Mouse (Mus musculus) ES-Bruce4 (cell line): ENCODE measurements around the gene Slc6a12. TPM values are rescaled to one million over a fixed set of nuclear protein-coding genes. Genes with fewer than 3 reads are reported as not detected.
A peak's percentile ranks its signal among the peaks of the same experiment; 100 is the strongest.
"Not testable (repeated sequence)": the region's sequence is repeated elsewhere in the genome, so short reads cannot be mapped to it uniquely, and the experiment has no call there.

Experiments
- H3K27ac ChIP-seq: 2 replicates; pipeline ENCODE4 v1.5.1; 2012; ENCODE audit warnings: low read length, inconsistent platforms; ENCODE audit not compliant: insufficient read depth
- H3K27me3 ChIP-seq: 2 replicates; pipeline ENCODE4 v1.6.1; 2012; ENCODE audit warnings: mild to moderate bottlenecking, low read length, inconsistent platforms; ENCODE audit not compliant: control insufficient read depth, poor library complexity, insufficient read depth, severe bottlenecking
- H3K36me3 ChIP-seq: 2 replicates; pipeline ENCODE4 v1.6.1; 2012; ENCODE audit warnings: inconsistent platforms, mild to moderate bottlenecking, low read length, moderate library complexity; ENCODE audit not compliant: control insufficient read depth, poor library complexity, insufficient read depth, severe bottlenecking
- H3K4me1 ChIP-seq: one replicate; pipeline ENCODE4 v1.8.1; 2011; ENCODE audit warnings: low read length; ENCODE audit not compliant: control insufficient read depth, insufficient read depth
- H3K4me3 ChIP-seq: 2 replicates; pipeline ENCODE4 v1.5.1; 2011; ENCODE audit warnings: low read depth, mild to moderate bottlenecking, low read length
- H3K9ac ChIP-seq: 2 replicates; pipeline ENCODE4 v1.6.1; 2012; ENCODE audit warnings: low read depth, mild to moderate bottlenecking, inconsistent platforms; ENCODE audit not compliant: poor library complexity, severe bottlenecking
- H3K9me3 ChIP-seq: replicated peaks from 2 replicates; pipeline ENCODE4 v1.6.1; 2012; ENCODE audit warnings: mild to moderate bottlenecking, low read length, inconsistent platforms; ENCODE audit not compliant: control insufficient read depth, poor library complexity, insufficient read depth, severe bottlenecking
- CTCF ChIP-seq: IDR thresholded peaks from one replicate; pipeline ENCODE4 v1.8.1; 2011; ENCODE audit warnings: low read depth, low read length
- EP300 ChIP-seq: IDR thresholded peaks from 2 replicates; pipeline ENCODE4 v1.6.1; 2011; ENCODE audit warnings: low read depth, low read length; ENCODE audit not compliant: insufficient read depth
- POLR2A ChIP-seq: IDR thresholded peaks from one replicate; pipeline ENCODE4 v1.8.1; 2011; ENCODE audit warnings: low read length; ENCODE audit not compliant: insufficient read depth
- polyA plus RNA-seq: library from polyadenylated mRNA; stranded (reverse); fragments of >200 nt; gene quantifications from 2 replicates; pipeline ENCODE4 v1.2.4, GENCODE M21; 2011; ENCODE audit warnings: low read depth; ENCODE audit not compliant: missing spikeins, insufficient read depth, insufficient read length

Slc6a12 gene
- polyA plus RNA-seq, 1 experiment = 1.2 TPM

GRCm38 (mm10) chr6:121352276-121352675 is 9.4 kb downstream of the Slc6a12 start:
- no peaks in the 10 kb centered on the region for H3K4me1 ChIP-seq
- TF ChIP-seq POLR2A = no peak
- no peak for TF ChIP-seq CTCF
- no peak for TF ChIP-seq EP300
- no peaks in the 10 kb centered on the region for H3K27me3 ChIP-seq
- H3K4me3 ChIP-seq = no peak overlapping the region
- H3K9me3 ChIP-seq = no peaks in the 10 kb centered on the region
- H3K9ac ChIP-seq = no peak overlapping the region
- no peaks in the 10 kb centered on the region for H3K36me3 ChIP-seq
- no peak overlapping the region for H3K27ac ChIP-seq

GRCm38 (mm10) chr6:121356041-121356440 is 13.2 kb downstream of the Slc6a12 start:
- H3K36me3 ChIP-seq = no peaks in the 10 kb centered on the region
- no peak overlapping the region for H3K27ac ChIP-seq
- H3K27me3 ChIP-seq = no peaks in the 10 kb centered on the region
- H3K9me3 ChIP-seq = no peaks in the 10 kb centered on the region
- no peaks in the 10 kb centered on the region for H3K4me1 ChIP-seq
- H3K9ac ChIP-seq = no peak overlapping the region
- no peak for TF ChIP-seq CTCF
- TF ChIP-seq EP300 = no peak
- no peak for TF ChIP-seq POLR2A
- H3K4me3 ChIP-seq = no peak overlapping the region

GRCm38 (mm10) chr6:121357232-121357631 is 14.4 kb downstream of the Slc6a12 start:
- TF ChIP-seq EP300 = no peak
- no peak for TF ChIP-seq CTCF
- TF ChIP-seq POLR2A = no peak
- no peak overlapping the region for H3K9ac ChIP-seq
- H3K27me3 ChIP-seq = no peaks in the 10 kb centered on the region
- no peaks in the 10 kb centered on the region for H3K4me1 ChIP-seq
- no peaks in the 10 kb centered on the region for H3K9me3 ChIP-seq
- H3K36me3 ChIP-seq = no peaks in the 10 kb centered on the region
- no peak overlapping the region for H3K27ac ChIP-seq
- no peak overlapping the region for H3K4me3 ChIP-seq

DNA sequence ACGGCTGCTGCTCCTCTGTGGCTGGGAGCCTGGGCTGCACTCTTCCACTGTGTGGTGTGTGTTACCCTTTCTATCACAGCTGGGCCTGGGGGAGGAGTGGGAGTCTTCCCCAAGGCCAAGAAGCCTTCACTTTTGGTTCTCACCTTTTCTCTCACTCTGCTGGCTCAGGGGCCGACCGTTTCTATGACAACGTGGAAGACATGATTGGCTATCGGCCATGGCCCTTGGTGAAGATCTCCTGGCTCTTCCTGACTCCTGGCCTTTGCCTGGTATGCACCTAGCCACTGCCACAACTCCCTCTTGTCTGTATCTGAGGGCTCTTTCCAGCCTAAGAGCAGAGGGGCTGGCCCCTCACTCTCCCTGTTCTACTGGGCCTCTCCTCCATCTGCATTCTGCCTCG is 20.2 kb downstream of the Slc6a12 start:
- no peak for TF ChIP-seq EP300
- TF ChIP-seq POLR2A = no peak
- no peak for TF ChIP-seq CTCF
- Histone ChIP-seq H3K27me3 (no peaks in the 10 kb centered on the region), H3K9me3 (no peaks in the 10 kb centered on the region), H3K4me3 (no peak overlapping the region), H3K36me3 (no peaks in the 10 kb centered on the region), H3K9ac (no peak overlapping the region), H3K4me1 (no peaks in the 10 kb centered on the region), H3K27ac (no peak overlapping the region)

DNA sequence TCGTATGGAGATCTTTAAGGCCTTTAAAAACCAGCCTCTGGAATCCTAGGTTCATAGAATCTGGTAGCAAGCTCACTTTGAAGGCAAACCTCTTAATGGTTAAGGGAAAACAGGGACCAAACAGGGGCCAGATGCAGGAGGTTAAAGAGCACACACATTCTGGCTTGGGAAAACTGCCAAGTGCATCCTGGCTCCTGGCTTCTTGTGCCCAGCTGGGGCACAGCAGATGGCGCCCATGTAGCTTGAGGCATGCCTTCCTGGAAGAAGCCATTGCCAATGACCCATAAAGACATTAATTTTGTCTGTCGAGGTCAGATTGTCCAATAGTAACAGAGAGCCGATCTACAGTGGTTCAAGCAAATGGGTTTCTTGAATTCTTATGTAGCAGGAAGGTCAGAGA is 21.1 kb downstream of the Slc6a12 start:
- Histone ChIP-seq H3K27me3 (no peaks in the 10 kb centered on the region), H3K9me3 (no peaks in the 10 kb centered on the region), H3K36me3 (no peaks in the 10 kb centered on the region), H3K4me3 (no peak overlapping the region), H3K9ac (no peak overlapping the region), H3K4me1 (no peaks in the 10 kb centered on the region), H3K27ac (no peak overlapping the region)
- TF ChIP-seq EP300 (no peak), POLR2A (no peak)

DNA sequence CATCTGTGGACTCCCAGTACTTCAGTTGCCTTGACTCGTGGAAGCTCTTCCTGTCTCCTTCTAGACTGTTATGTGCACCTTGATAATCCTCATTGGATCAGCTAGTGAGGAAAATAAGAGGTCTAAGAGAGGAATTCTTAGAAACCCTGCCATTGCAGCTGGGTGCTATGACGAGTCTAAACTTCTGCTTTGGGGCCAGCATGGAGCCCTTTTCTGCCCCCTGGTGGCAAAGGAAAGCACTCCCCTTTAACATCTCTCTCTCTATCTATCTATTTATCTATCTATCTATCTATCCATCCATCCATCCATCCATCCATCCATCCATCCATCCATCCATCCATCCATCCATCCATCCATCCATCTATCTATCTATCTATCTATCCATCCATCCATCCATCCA is 23.7 kb downstream of the Slc6a12 start:
- H3K36me3 ChIP-seq, H3K27ac ChIP-seq, H3K4me1 ChIP-seq, H3K27me3 ChIP-seq, H3K4me3 ChIP-seq, H3K9me3 ChIP-seq, H3K9ac ChIP-seq: not testable (repeated sequence)
- TF ChIP-seq CTCF = peak; percentile 42

- Histone ChIP-seq H3K27me3 (no peaks in the 10 kb centered on the region), H3K4me3 (no peak overlapping the region), H3K4me1 (no peaks in the 10 kb centered on the region), H3K9ac (no peak overlapping the region), H3K9me3 (no peaks in the 10 kb centered on the region), H3K36me3 (no peaks in the 10 kb centered on the region), H3K27ac (no peak overlapping the region)
- TF ChIP-seq POLR2A (no peak), EP300 (no peak), CTCF (no peak)
Observed at GRCm38 (mm10) chr6:121367099-121367498, 24.2 kb downstream of the Slc6a12 start.
